Mouse (Mus musculus) MEL (cell line): ENCODE results near the gene Focad. TPM values are rescaled to one million over a fixed set of nuclear protein-coding genes. Genes with fewer than 3 reads are reported as not detected.
A peak's percentile ranks its signal among the peaks of the same experiment; 100 is the strongest.

Experiments used
- DNase-seq: peaks from one replicate; pipeline ENCODE4 v3.0.0; 2011; ENCODE audit warnings: low read depth, low spot score
- H3K27ac ChIP-seq: 2 replicates; pipeline ENCODE4 v1.5.1; 2012; ENCODE audit warnings: low read depth, mild to moderate bottlenecking, control low read depth, low read length, moderate library complexity; ENCODE audit not compliant: control insufficient read depth
- H3K27me3 ChIP-seq, 2 experiments: fragments of 150-350 bp in 1 of 2; sonication (generic) in 1 of 2; 2 replicates each; pipeline ENCODE4 v1.6.1; 2012; ENCODE audit warnings: low read length in 2 of 2, mild to moderate bottlenecking in 2 of 2, improper control_type of control experiment in 1 of 2, moderate library complexity in 1 of 2; ENCODE audit not compliant: insufficient read depth in 2 of 2, control insufficient read depth in 1 of 2
- H3K36me3 ChIP-seq, 2 experiments: 2 replicates each; pipeline ENCODE4 v1.6.1; 2012 to 2014; ENCODE audit warnings: low read length in 2 of 2, improper control_type of control experiment in 1 of 2, inconsistent platforms in 1 of 2, mild to moderate bottlenecking in 1 of 2; ENCODE audit not compliant: insufficient read depth in 2 of 2, control insufficient read depth in 1 of 2
- H3K4me1 ChIP-seq, 2 experiments: fragments of 150-350 bp in 1 of 2; sonication (generic) in 1 of 2; 2 replicates each; pipeline ENCODE4 v1.6.1; 2012; ENCODE audit warnings: low read length in 2 of 2, improper control_type of control experiment in 1 of 2, mild to moderate bottlenecking in 1 of 2; ENCODE audit not compliant: insufficient read depth in 2 of 2, control insufficient read depth in 1 of 2
- H3K4me3 ChIP-seq, 2 experiments: fragments of 150-350 bp in 1 of 2; sonication (generic) in 1 of 2; 2 replicates each; pipeline ENCODE4 v1.5.1; 2012; ENCODE audit warnings: low read depth in 2 of 2, low read length in 2 of 2, mild to moderate bottlenecking in 2 of 2, moderate library complexity in 2 of 2, control low read depth in 1 of 2, improper control_type of control experiment in 1 of 2; ENCODE audit not compliant: control insufficient read depth in 1 of 2, insufficient read depth in 1 of 2
- H3K79me2 ChIP-seq: 2 replicates; pipeline ENCODE4 v1.6.1; 2012; ENCODE audit warnings: mild to moderate bottlenecking, low read length, moderate library complexity; ENCODE audit not compliant: control insufficient read depth, poor library complexity, insufficient read depth
- H3K9ac ChIP-seq: 2 replicates; pipeline ENCODE4 v1.6.1; 2012; ENCODE audit warnings: low read depth, mild to moderate bottlenecking, control low read depth, low read length, moderate library complexity; ENCODE audit not compliant: control insufficient read depth, poor library complexity, severe bottlenecking
- H3K9me3 ChIP-seq: fragments of 150-350 bp; sonication (generic); replicated peaks from 2 replicates; pipeline ENCODE4 v1.6.1; 2012; ENCODE audit warnings: mild to moderate bottlenecking, low read length, improper control_type of control experiment, moderate library complexity; ENCODE audit not compliant: insufficient read depth
- CHD1 ChIP-seq: IDR thresholded peaks from 2 replicates; pipeline ENCODE4 v1.6.1; 2012; ENCODE audit warnings: low read depth, mild to moderate bottlenecking, inconsistent platforms, low read length, improper control_type of control experiment
- CTCF ChIP-seq, 3 experiments: IDR thresholded peaks in 2 of 3; conservative IDR thresholded peaks in 1 of 3; 2 replicates each; pipeline ENCODE4 v1.5.1; 2011 to 2012; ENCODE audit warnings: low read length in 3 of 3, low read depth in 2 of 3, mild to moderate bottlenecking in 2 of 3, improper control_type of control experiment in 1 of 3, inconsistent platforms in 1 of 3, mixed read lengths in 1 of 3, moderate library complexity in 1 of 3; ENCODE audit not compliant: control insufficient read depth in 1 of 3, insufficient read depth in 1 of 3, poor library complexity in 1 of 3, severe bottlenecking in 1 of 3
- E2F4 ChIP-seq: IDR thresholded peaks from 2 replicates; pipeline ENCODE4 v1.6.1; 2011; ENCODE audit warnings: low read depth, low read length, improper control_type of control experiment, borderline replicate concordance
- GATA1 ChIP-seq: IDR thresholded peaks from 2 replicates; pipeline ENCODE4 v1.6.1; 2011; ENCODE audit warnings: low read depth, low read length, improper control_type of control experiment
- JUND ChIP-seq: IDR thresholded peaks from 2 replicates; pipeline ENCODE4 v1.6.1; 2011; ENCODE audit warnings: low read depth, mild to moderate bottlenecking, improper control_type of control experiment, low read length
- KAT2A ChIP-seq: conservative IDR thresholded peaks from 2 replicates; pipeline ENCODE4 v1.6.1; 2012; ENCODE audit warnings: low read depth, low read length, improper control_type of control experiment, inconsistent platforms
- MAX ChIP-seq: IDR thresholded peaks from 2 replicates; pipeline ENCODE4 v1.6.1; 2011; ENCODE audit warnings: low read length, improper control_type of control experiment
- MAZ ChIP-seq: IDR thresholded peaks from 2 replicates; pipeline ENCODE4 v1.6.1; 2012; ENCODE audit warnings: low read depth, mild to moderate bottlenecking, inconsistent platforms, low read length, improper control_type of control experiment
- MEF2A ChIP-seq: IDR thresholded peaks from 2 replicates; pipeline ENCODE4 v1.6.1; 2014; ENCODE audit warnings: low read depth, mild to moderate bottlenecking, inconsistent platforms, low read length, improper control_type of control experiment; ENCODE audit not compliant: poor library complexity, insufficient replicate concordance, severe bottlenecking; ENCODE audit errors: extremely low read depth
- MYB ChIP-seq: IDR thresholded peaks from 2 replicates; pipeline ENCODE4 v1.6.1; 2011; ENCODE audit warnings: mild to moderate bottlenecking, low read depth, low read length, improper control_type of control experiment
- MYC ChIP-seq: IDR thresholded peaks from 2 replicates; pipeline ENCODE4 v1.6.1; 2011; ENCODE audit warnings: low read depth, mild to moderate bottlenecking, low read length, improper control_type of control experiment, moderate library complexity
- NELFE ChIP-seq: IDR thresholded peaks from 2 replicates; pipeline ENCODE4 v1.6.1; 2011; ENCODE audit warnings: low read depth, low read length, improper control_type of control experiment
- POLR2AphosphoS2 ChIP-seq: IDR thresholded peaks from 2 replicates; pipeline ENCODE4 v1.6.1; 2011; ENCODE audit warnings: low read length, improper control_type of control experiment
- POLR2AphosphoS5 ChIP-seq: IDR thresholded peaks from 2 replicates; pipeline ENCODE4 v1.6.1; 2012; ENCODE audit warnings: low read depth, borderline replicate concordance, mild to moderate bottlenecking, inconsistent platforms, low read length, moderate library complexity, mixed read lengths
- RCOR1 ChIP-seq: IDR thresholded peaks from 2 replicates; pipeline ENCODE4 v1.6.1; 2012; ENCODE audit warnings: low read depth, mild to moderate bottlenecking, inconsistent platforms, low read length, improper control_type of control experiment
- SIN3A ChIP-seq: IDR thresholded peaks from 2 replicates; pipeline ENCODE4 v1.6.1; 2012; ENCODE audit warnings: low read length, improper control_type of control experiment, inconsistent platforms
- SMC3 ChIP-seq: IDR thresholded peaks from 2 replicates; pipeline ENCODE4 v1.6.1; 2011; ENCODE audit warnings: low read depth, low read length, improper control_type of control experiment
- TAL1 ChIP-seq: IDR thresholded peaks from 2 replicates; pipeline ENCODE4 v1.6.1; 2012; ENCODE audit warnings: mild to moderate bottlenecking, inconsistent platforms, low read length, moderate library complexity, mixed read lengths
- TBP ChIP-seq: IDR thresholded peaks from 2 replicates; pipeline ENCODE4 v1.8.0; 2011; ENCODE audit warnings: low read depth, low read length, improper control_type of control experiment
- TCF12 ChIP-seq: IDR thresholded peaks from 2 replicates; pipeline ENCODE4 v1.6.1; 2014; ENCODE audit warnings: low read depth, mild to moderate bottlenecking, inconsistent platforms, low read length, improper control_type of control experiment, moderate library complexity
- UBTF ChIP-seq: IDR thresholded peaks from 2 replicates; pipeline ENCODE4 v1.6.1; 2012; ENCODE audit warnings: low read depth, mild to moderate bottlenecking, inconsistent platforms, low read length, improper control_type of control experiment, moderate library complexity, borderline replicate concordance; ENCODE audit not compliant: insufficient read depth
- USF1 ChIP-seq: IDR thresholded peaks from 2 replicates; pipeline ENCODE4 v1.6.1; 2014; ENCODE audit warnings: low read depth, mild to moderate bottlenecking, inconsistent platforms, low read length, improper control_type of control experiment, moderate library complexity
- USF2 ChIP-seq, 2 experiments: IDR thresholded peaks; 2 replicates each; pipeline ENCODE4 v1.6.1; 2011 to 2012; ENCODE audit warnings: improper control_type of control experiment in 2 of 2, low read length in 2 of 2, borderline replicate concordance in 1 of 2, inconsistent platforms in 1 of 2, low read depth in 1 of 2, mild to moderate bottlenecking in 1 of 2; ENCODE audit not compliant: insufficient read depth in 1 of 2
- ZC3H11A ChIP-seq: IDR thresholded peaks from 2 replicates; pipeline ENCODE4 v1.6.1; 2012; ENCODE audit warnings: low read depth, mild to moderate bottlenecking, inconsistent platforms, low read length, improper control_type of control experiment
- ZKSCAN1 ChIP-seq: IDR thresholded peaks from 2 replicates; pipeline ENCODE4 v1.6.1; 2012; ENCODE audit warnings: low read depth, mild to moderate bottlenecking, inconsistent platforms, low read length, improper control_type of control experiment, moderate library complexity
- ZMIZ1 ChIP-seq: IDR thresholded peaks from 2 replicates; pipeline ENCODE4 v1.6.1; 2012; ENCODE audit warnings: low read depth, mild to moderate bottlenecking, inconsistent platforms, low read length, improper control_type of control experiment, moderate library complexity
- ZNF384 ChIP-seq: IDR thresholded peaks from 2 replicates; pipeline ENCODE4 v1.6.1; 2012; ENCODE audit warnings: low read depth, mild to moderate bottlenecking, inconsistent platforms, low read length, improper control_type of control experiment
- polyA plus RNA-seq, 2 experiments: library from polyadenylated mRNA; stranded (reverse) in 1 of 2; unstranded in 1 of 2; fragments of >175 nt in 1 of 2; fragments of >200 nt in 1 of 2; gene quantifications; 2 replicates each; pipeline versions ENCODE4 v1.2.1 to v1.2.4; 2012; ENCODE audit warnings: low replicate concordance in 2 of 2, low read depth in 1 of 2; ENCODE audit not compliant: insufficient read length in 2 of 2, insufficient read depth in 1 of 2, missing spikeins in 1 of 2
- total RNA-seq: library from RNA; depleted of rRNA; stranded (reverse); fragments of 300-350 nt; gene quantifications from 2 replicates; pipeline ENCODE4 v1.2.3, GENCODE M21; 2012

Focad gene
- total and polyA plus RNA-seq, 3 experiments, result 17.8 to 19.7 TPM; not detected in 1

- H3K27ac ChIP-seq, result no peak overlapping the region
- DNase-seq, result no peak
- no peaks in the 10 kb centered on the region for H3K36me3 ChIP-seq
- no peaks in the 10 kb centered on the region for H3K4me1 ChIP-seq
- no peaks in the 10 kb centered on the region for H3K27me3 ChIP-seq
- TF ChIP-seq USF1, result no peak
- TF ChIP-seq MAZ, result no peak
- TF ChIP-seq KAT2A, result no peak
- TF ChIP-seq UBTF, result no peak
- no peak for TF ChIP-seq MEF2A
- TF ChIP-seq MAX, result no peak
- TF ChIP-seq POLR2AphosphoS2, result no peak
- TF ChIP-seq MYB, result no peak
- TF ChIP-seq ZMIZ1, result no peak
- TF ChIP-seq RCOR1, result no peak
- no peak for TF ChIP-seq CHD1
- no peak for TF ChIP-seq ZNF384
- TF ChIP-seq POLR2AphosphoS5, result no peak
- no peak for TF ChIP-seq TCF12
- H3K4me3 ChIP-seq, result no peak overlapping the region
- H3K9me3 ChIP-seq, result no peaks in the 10 kb centered on the region
- H3K9ac ChIP-seq, result no peak overlapping the region
- H3K79me2 ChIP-seq, result no peaks in the 10 kb centered on the region
Observed at GRCm38 (mm10) chr4:88345938-88346337, 251.5 kb downstream of the Focad start.

GRCm38 (mm10) chr4:88350910-88351309 lies 256.5 kb downstream of the Focad start:
- TF ChIP-seq GATA1, result no peak
- no peak for TF ChIP-seq POLR2AphosphoS5
- TF ChIP-seq JUND, result 0 out of 2 replicates have a peak, but pooled peaks have one; percentile 47
- TF ChIP-seq TAL1, result no peak
- TF ChIP-seq CTCF (IDR thresholded peaks at IDR 0.05 in 2 of 3, conservative IDR thresholded peaks at IDR 0.05 in 1 of 3; ENCODE audit: control insufficient read depth in 1 of 3, insufficient read depth in 1 of 3, low read depth in 2 of 3, low read length in 3 of 3, poor library complexity in 1 of 3, severe bottlenecking in 1 of 3), result peak; percentile 88 to 97 (median 91)
- no peak for TF ChIP-seq USF1
- TF ChIP-seq USF2 (IDR thresholded peaks at IDR 0.05; ENCODE audit: borderline replicate concordance in 1 of 2, insufficient read depth in 1 of 2, low read depth in 1 of 2, low read length in 2 of 2), result no peak
- TF ChIP-seq ZC3H11A, result peak; percentile 97
- no peak for TF ChIP-seq E2F4
- TF ChIP-seq ZNF384, result no peak
- TF ChIP-seq TBP, result no peak
- 0 out of 2 replicates have a peak, but pooled peaks have one; percentile 24 for TF ChIP-seq SIN3A
- TF ChIP-seq NELFE, result no peak
- peak; percentile 97 for TF ChIP-seq SMC3
- no peak for TF ChIP-seq ZKSCAN1
- no peak for TF ChIP-seq MYC
- no peak for TF ChIP-seq CHD1
- Histone ChIP-seq H3K9me3 (no peaks in the 10 kb centered on the region), H3K27ac (no peak overlapping the region), H3K9ac (no peak overlapping the region), H3K36me3 (no peaks in the 10 kb centered on the region), H3K4me1 (no peaks in the 10 kb centered on the region), H3K79me2 (no peaks in the 10 kb centered on the region), H3K27me3 (no peaks in the 10 kb centered on the region), H3K4me3 (no peak overlapping the region)
- peak; percentile 85 for DNase-seq
